Mouse (Mus musculus) embryonic facial prominence, embryonic 10.5 days (tissue): Measurements from ENCODE around the gene Loxl4. TPM values are rescaled to one million over a fixed set of nuclear protein-coding genes. Genes with fewer than 3 reads are reported as not detected.

ENCODE experiments used
- polyA plus RNA-seq: library from polyadenylated mRNA; unstranded; fragments of >200 nt; fragmentation: Nextera tagmentation; extraction: Ambion mirVana; gene quantifications from 2 replicates; pipeline ENCODE4 v1.2.1, GENCODE M21; 2016

Gene Loxl4
- polyA plus RNA-seq, 1 experiment from 2014 or later = 0.24 TPM

Other genes starting within 250 kb of the Loxl4 start
- gene Crtac1, start 181.0 kb downstream of the Loxl4 start, polyA plus RNA-seq = 7.1 and 8.8 TPM in 2 replicates
- gene R3hcc1l, start 94.1 kb downstream of the Loxl4 start, polyA plus RNA-seq = 23.9 and 24.9 TPM in 2 replicates
- 1.00 and 1.0 TPM in 2 replicates for gene Pyroxd2, start 140.0 kb upstream of the Loxl4 start, polyA plus RNA-seq
- gene Hps1, start 167.2 kb upstream of the Loxl4 start, polyA plus RNA-seq = 20.0 and 21.2 TPM in 2 replicates